Mouse (Mus musculus) hindbrain, postnatal 0 days (tissue): ENCODE measurements around the gene Pinlyp. TPM values are rescaled to one million over a fixed set of nuclear protein-coding genes. Genes with fewer than 3 reads are reported as not detected.
A peak's percentile ranks its signal among the peaks of the same experiment; 100 is the strongest.
"Not testable (repeated sequence)": the region's sequence is repeated elsewhere in the genome, so short reads cannot be mapped to it uniquely, and the experiment has no call there.

Experiments used
- ATAC-seq: fragments of 200-750 bp; cut with Nextera tagmentation; 2 replicates; pipeline ENCODE4 v1.8.0; 2017; ENCODE audit warnings: mild to moderate bottlenecking, moderate TSS enrichment, moderate library complexity
- DNase-seq: peaks from one replicate; pipeline ENCODE4 v3.0.0-alpha.2; 2015; ENCODE audit warnings: low spot score
- H3K27ac ChIP-seq: fragments of 300-500 bp; sonication (generic); 2 replicates; pipeline ENCODE4 v1.5.1; 2014; ENCODE audit warnings: mild to moderate bottlenecking
- H3K27me3 ChIP-seq: fragments of 300-500 bp; sonication (generic); 2 replicates; pipeline ENCODE4 v1.6.1; 2014; ENCODE audit warnings: low read length, mixed read lengths; ENCODE audit not compliant: insufficient read depth
- H3K36me3 ChIP-seq: fragments of 300-500 bp; sonication (generic); 2 replicates; pipeline ENCODE4 v1.6.1; 2014; ENCODE audit warnings: low read length, mixed read lengths; ENCODE audit not compliant: insufficient read depth
- H3K4me1 ChIP-seq: fragments of 300-500 bp; sonication (generic); 2 replicates; pipeline ENCODE4 v1.6.1; 2014; ENCODE audit warnings: antibody characterized with exemption, low read length, mixed read lengths; ENCODE audit not compliant: insufficient read depth
- H3K4me2 ChIP-seq: fragments of 300-500 bp; sonication (generic); 2 replicates; pipeline ENCODE4 v1.6.1; 2014; ENCODE audit warnings: low read depth, mild to moderate bottlenecking, low read length, moderate library complexity, mixed read lengths
- H3K4me3 ChIP-seq: fragments of 300-500 bp; sonication (generic); 2 replicates; pipeline ENCODE4 v1.5.1; 2014; ENCODE audit warnings: low read length
- H3K9ac ChIP-seq: fragments of 300-500 bp; sonication (generic); replicated peaks from 2 replicates; pipeline ENCODE4 v1.6.1; 2014; ENCODE audit warnings: mild to moderate bottlenecking, low read length, moderate library complexity, mixed read lengths
- H3K9me3 ChIP-seq: fragments of 300-500 bp; sonication (generic); 2 replicates; pipeline ENCODE4 v1.6.1; 2016; ENCODE audit warnings: low read length, mixed read lengths
- CTCF ChIP-seq: IDR thresholded peaks from 2 replicates; pipeline ENCODE4 v1.5.1; 2016; ENCODE audit warnings: antibody characterized with exemption, control low read depth, low read depth
- WGBS: fragments of 180-500 bp; shearing (Covaris S2); extraction: QIAGEN DNeasy Blood & Tissue Kit; methylation state at CpG from one replicate; pipeline ENCODE4 v1.1.7; 2014; 5-methylcytosine and 5-hydroxymethylcytosine counted together
- polyA plus RNA-seq: library from polyadenylated mRNA; unstranded; fragments of >200 nt; fragmentation: Nextera tagmentation; extraction: Ambion mirVana; gene quantifications from 2 replicates; pipeline ENCODE4 v1.2.1, GENCODE M21; 2015
- total RNA-seq: library from RNA; depleted of rRNA; stranded (reverse); fragments of >200 nt; gene quantifications from 2 replicates; pipeline ENCODE4 v1.2.3, GENCODE M21; 2014

The Pinlyp gene
- total and polyA plus RNA-seq, 2 experiments from 2014 or later = not detected

DNA sequence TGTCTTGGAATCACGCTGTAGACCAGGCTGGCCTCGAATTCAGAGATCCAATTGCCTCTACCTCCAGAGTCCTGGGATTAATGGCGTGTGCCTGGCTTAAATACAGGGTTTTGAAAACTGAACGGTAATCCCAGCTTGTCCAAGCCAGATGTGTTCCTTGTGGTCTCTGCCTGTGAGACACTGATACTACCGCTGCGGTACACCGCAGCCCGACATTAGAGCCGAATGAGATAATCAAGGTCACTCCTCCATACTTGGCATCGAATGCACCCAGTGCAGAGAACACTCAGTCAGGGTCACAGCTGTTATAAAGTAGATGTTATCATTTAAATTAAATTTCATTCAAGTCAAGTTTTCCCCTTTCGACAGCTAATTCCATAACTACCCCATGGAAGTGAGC, 17.1 kb downstream of the Pinlyp start:
- Histone ChIP-seq H3K27me3 (no peaks in the 10 kb centered on the region), H3K9me3 (no peaks in the 10 kb centered on the region), H3K36me3 (peaks cover 6% of the 10 kb centered on the region; the same call in 1 of the 2 replicates), H3K4me2 (no peak overlapping the region), H3K4me3 (no peak overlapping the region), H3K27ac (no peak overlapping the region), H3K4me1 (peaks cover 12% of the 10 kb centered on the region; the same call in 1 of the 2 replicates), H3K9ac (no peak overlapping the region)
- 94% methylated on average over 11 of the region's 11 CpGs for WGBS
- no peak for TF ChIP-seq CTCF
- DNase-seq = no peak
- ATAC-seq = no peak

GRCm38 (mm10) chr7:24525686-24526420, 20.1 kb downstream of the Pinlyp start:
- Histone ChIP-seq H3K27ac (no peak overlapping the region), H3K4me3 (no peak overlapping the region)
- no peak for TF ChIP-seq CTCF

DNA sequence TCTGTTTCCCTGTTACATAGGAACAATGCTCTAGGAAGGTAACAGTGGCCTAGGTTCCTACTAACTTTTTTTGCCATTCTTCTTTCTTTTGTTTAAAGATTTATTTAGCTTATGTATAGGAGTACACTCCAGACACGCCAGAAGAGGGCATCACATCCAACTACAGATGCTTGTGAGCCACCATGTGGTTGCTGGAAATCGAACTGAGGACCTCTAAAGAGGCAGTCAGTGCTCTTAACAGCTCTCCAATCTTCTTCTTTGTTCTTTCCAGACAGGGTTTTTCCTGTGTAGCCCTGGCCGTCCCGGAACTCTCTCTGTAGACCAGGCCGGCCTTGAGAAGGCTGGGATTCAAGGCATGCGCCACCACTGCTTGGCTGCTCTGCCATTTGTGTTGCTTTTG, 20.9 kb downstream of the Pinlyp start:
- H3K9me3 ChIP-seq = no peaks in the 10 kb centered on the region
- ATAC-seq (no peak), DNase-seq (no peak)
- no peak overlapping the region for H3K4me3 ChIP-seq
- peaks cover 6% of the 10 kb centered on the region; the same call in 1 of the 2 replicates for H3K4me1 ChIP-seq
- 0 out of 2 replicates have a peak, but pooled peaks have one; percentile 9 for TF ChIP-seq CTCF
- no peak overlapping the region for H3K9ac ChIP-seq
- no peak overlapping the region for H3K27ac ChIP-seq
- H3K36me3 ChIP-seq = no peaks in the 10 kb centered on the region
- H3K4me2 ChIP-seq = no peak overlapping the region
- H3K27me3 ChIP-seq = no peaks in the 10 kb centered on the region
- 78% methylated on average over 6 of the region's 6 CpGs for WGBS

More at GRCm38 (mm10) chr7:24525686-24526420, 20.1 kb downstream of the Pinlyp start:
- Histone ChIP-seq H3K4me1 (peaks cover 6% of the 10 kb centered on the region; the same call in 1 of the 2 replicates), H3K9me3 (no peaks in the 10 kb centered on the region), H3K9ac (no peak overlapping the region), H3K36me3 (no peaks in the 10 kb centered on the region), H3K27me3 (no peaks in the 10 kb centered on the region), H3K4me2 (no peak overlapping the region)
- 78% methylated on average over 12 of the region's 12 CpGs for WGBS
- ATAC-seq (no peak), DNase-seq (no peak)

GRCm38 (mm10) chr7:24523723-24524122, 22.2 kb downstream of the Pinlyp start:
- H3K27me3 ChIP-seq = no peaks in the 10 kb centered on the region
- no peak for TF ChIP-seq CTCF
- no peak overlapping the region for H3K4me3 ChIP-seq
- H3K9ac ChIP-seq = no peak overlapping the region
- DNase-seq (no peak), ATAC-seq (no peak)
- no peaks in the 10 kb centered on the region for H3K36me3 ChIP-seq
- no peak overlapping the region for H3K4me2 ChIP-seq
- WGBS = 82% methylated on average over 6 of the region's 6 CpGs
- no peaks in the 10 kb centered on the region for H3K9me3 ChIP-seq
- no peaks in the 10 kb centered on the region for H3K4me1 ChIP-seq
- H3K27ac ChIP-seq = no peak overlapping the region

DNA sequence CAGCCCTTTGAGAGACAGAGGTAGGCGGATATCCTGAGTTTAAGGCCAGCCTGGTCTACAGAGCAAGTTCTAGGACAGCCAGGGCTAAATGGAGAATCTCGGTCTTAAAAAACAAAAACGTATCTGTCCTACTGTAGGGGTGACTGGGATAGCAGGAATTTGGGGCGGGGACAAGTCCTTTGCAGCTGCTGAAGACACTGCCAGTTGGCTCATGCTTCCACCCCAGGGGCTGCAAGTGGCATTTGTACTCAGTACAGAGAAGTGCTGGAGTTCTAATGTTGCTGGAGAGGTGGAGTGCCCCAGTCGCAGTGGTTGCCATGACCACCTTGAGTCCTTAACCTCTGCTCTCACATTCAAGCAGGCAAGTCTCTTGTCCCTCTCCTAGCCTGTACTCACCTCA, 23.1 kb downstream of the Pinlyp start:
- no peaks in the 10 kb centered on the region for H3K36me3 ChIP-seq
- H3K27ac ChIP-seq = no peak overlapping the region
- H3K4me1 ChIP-seq = no peaks in the 10 kb centered on the region
- no peaks in the 10 kb centered on the region for H3K9me3 ChIP-seq
- no peak overlapping the region for H3K4me2 ChIP-seq
- DNase-seq = no peak
- H3K27me3 ChIP-seq = no peaks in the 10 kb centered on the region
- ATAC-seq = no peak
- H3K9ac ChIP-seq = no peak overlapping the region
- no peak overlapping the region for H3K4me3 ChIP-seq
- no peak for TF ChIP-seq CTCF
- 58% methylated on average over 5 of the region's 5 CpGs for WGBS

DNA sequence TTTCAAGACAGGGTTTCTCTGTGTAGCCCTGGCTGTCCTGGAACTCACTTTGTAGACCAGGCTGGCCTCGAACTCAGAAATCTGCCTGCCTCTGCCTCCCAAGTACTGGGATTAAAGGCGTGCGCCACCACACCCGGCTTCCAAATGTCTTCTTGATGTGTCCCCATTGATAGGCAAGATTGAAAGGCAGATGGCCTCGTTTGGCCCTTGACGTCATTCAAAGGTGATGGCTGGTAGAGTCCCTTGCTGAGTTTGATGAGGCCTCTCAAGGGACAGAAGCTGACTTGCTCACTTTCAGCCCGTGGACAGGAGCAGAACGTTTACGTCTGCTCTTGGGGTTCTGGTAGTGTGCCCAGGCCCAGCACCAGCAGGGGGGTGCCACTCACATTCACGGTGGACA, 25.9 kb downstream of the Pinlyp start:
- H3K36me3 ChIP-seq, H3K4me3 ChIP-seq, ATAC-seq, H3K27me3 ChIP-seq, H3K4me1 ChIP-seq, H3K9me3 ChIP-seq, H3K9ac ChIP-seq, H3K4me2 ChIP-seq, DNase-seq, H3K27ac ChIP-seq: not testable (repeated sequence)
- 62% methylated on average over 9 of the region's 10 CpGs for WGBS

DNA sequence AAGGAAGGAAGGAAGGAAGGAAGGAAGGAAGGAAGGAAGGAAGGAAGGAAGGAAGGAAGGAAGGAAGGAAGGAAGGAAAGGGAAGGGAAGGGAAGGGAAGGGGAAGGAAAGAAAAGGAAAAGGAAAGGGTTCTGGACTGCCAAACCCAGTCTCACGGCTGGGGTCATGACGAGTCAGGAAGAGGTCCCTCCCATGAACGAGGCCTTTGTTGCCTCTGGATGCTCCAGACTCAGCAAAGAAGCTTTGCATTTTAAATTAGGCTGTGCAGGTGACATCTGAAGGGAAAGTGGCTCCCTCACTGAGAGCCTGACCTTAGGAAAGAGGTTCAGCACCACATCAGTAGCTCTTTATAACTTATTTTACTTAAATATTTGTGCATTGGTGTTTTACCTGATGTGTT, 26.8 kb downstream of the Pinlyp start:
- no peaks in the 10 kb centered on the region for H3K4me1 ChIP-seq
- no peaks in the 10 kb centered on the region for H3K9me3 ChIP-seq
- H3K27me3 ChIP-seq = no peaks in the 10 kb centered on the region
- H3K9ac ChIP-seq = no peak overlapping the region
- TF ChIP-seq CTCF = no peak
- H3K4me2 ChIP-seq = no peak overlapping the region
- ATAC-seq (no peak), DNase-seq (no peak)
- 37% methylated on average over 3 of the region's 3 CpGs for WGBS
- no peak overlapping the region for H3K4me3 ChIP-seq
- no peaks in the 10 kb centered on the region for H3K36me3 ChIP-seq
- H3K27ac ChIP-seq = no peak overlapping the region
